Mouse (Mus musculus): ENCODE results near the gene Gpx4.

DNA sequence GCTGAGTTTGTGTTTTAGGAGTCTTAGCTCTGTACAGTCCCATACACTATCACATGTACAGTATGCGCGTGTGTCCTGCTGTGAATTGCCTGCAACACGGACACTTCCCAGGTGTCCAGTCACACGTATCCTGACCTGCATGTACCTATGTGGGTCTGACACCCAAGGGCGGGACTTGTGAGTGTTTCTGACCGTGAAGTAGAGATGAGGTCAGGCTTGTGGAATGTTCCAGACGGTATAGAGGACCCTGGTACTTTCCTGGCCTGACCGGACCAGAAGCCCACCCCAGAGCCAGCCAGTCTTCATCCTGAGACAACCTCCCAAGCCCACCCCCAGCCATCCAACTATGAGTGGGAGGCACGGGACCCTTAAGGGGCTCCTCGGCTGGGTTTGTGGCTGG lies 31.4 kb upstream of the Gpx4 start:
- TF ChIP-seq TAL1 (IDR thresholded peaks at IDR 0.05; ENCODE audit: low read length) (no peak), GATA1 (IDR thresholded peaks at IDR 0.05; ENCODE audit: low read length) (no peak)

Data from erythroblast, embryonic 14.5 days (primary cell).